Mouse (Mus musculus): ENCODE results near the gene Muc20. TPM values are rescaled to one million over a fixed set of nuclear protein-coding genes. Genes with fewer than 3 reads are reported as not detected.

Gene Muc20
- total RNA-seq, 2 experiments from 2014 or later: not detected

GRCm38 (mm10) chr16:32795177-32795576, 2.1 kb downstream of the Muc20 start:
- no peak for DNase-seq

DNA sequence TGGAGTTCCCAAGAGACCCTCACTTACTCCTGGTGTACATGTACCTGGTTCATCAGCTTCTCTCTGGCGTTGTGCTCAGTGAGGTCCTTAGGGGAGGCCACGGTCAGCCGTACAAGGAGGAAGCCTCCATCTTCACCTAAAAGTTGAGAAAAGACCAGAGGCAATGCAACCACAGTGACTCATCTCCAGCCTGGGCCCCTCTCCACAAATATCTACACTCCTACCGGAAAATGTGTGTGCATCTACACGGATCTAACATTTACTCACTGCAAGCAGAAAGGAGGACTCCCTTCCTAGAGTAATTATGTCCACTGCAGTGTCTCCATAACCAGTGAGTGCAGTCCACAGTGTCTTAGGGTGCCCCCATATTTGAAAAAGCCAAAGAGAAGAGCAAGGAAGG, 7.2 kb downstream of the Muc20 start:
- DNase-seq: no peak

DNA sequence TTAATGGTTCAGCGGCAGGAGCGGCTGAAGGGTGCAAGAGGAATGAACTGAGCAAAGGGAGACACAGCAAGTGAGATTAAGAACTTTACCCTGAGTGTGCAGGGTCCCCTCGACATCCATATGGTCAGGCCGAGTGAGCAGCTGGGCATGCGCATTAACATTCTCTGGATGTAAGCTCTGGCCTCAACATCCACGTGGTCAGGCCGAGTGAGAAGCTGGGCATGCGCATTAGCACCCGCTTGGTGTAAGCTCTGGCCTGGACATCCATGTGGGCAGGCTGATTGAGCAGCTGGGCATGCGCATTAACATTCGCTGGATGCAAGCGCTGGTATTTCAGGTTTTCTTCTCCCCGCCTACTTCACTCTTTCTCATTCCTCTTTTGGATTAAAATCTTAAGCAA, 12.4 kb downstream of the Muc20 start:
- DNase-seq: peak; percentile 16 to 25

DNA sequence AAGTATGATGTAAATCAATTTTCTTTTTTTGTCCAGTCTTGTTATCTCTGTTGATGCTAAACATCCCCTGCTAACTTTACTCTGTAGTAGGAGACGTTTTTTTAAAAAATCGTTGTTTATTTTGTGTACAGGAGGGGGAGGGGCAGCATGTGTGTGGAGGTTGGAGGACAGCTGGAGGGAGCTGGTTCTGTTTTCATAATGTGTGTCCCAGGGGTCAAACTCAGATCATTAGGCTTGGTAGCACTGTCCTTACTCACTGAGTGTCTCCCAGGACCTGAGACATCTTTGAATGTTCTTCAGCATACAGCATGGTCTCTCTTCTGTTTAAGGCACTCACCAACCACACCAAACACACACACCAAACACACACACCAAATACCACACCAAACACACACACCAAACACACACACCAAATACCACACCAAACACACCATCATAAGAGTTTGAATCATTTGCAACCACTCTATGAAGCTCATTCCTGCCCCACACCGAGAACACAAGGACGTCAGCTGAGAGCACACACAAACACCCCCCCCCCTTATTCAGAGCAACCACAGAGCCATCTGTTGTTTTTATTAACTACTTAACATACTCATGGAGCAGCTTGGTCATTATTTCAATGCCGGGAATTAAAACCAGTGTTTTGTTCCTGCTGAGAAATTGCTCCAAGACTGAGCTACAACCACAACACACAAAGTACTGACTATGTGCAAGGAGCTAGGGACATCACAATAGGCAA, 13.7 kb downstream of the Muc20 start:
- no peak for DNase-seq

DNA sequence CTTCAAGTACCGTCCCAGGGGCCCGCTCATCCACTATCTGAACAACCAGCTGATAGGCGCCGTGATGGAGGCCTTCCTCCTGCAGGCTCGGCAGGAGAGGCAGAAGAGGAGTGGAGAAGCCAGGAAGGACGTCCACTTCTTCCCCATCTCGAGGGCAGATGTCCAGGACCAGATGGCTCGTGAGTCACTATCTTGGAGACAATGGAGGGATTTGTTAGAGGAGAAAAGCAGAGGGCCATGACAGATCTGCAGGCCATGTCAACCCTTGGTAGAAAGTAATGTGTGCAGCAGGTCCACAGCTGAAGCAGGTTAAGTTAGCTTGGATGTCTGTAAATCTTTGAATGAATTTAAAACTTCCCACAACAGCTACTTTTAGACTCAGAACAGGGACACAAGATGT, 18.3 kb downstream of the Muc20 start:
- DNase-seq: no peak

DNA sequence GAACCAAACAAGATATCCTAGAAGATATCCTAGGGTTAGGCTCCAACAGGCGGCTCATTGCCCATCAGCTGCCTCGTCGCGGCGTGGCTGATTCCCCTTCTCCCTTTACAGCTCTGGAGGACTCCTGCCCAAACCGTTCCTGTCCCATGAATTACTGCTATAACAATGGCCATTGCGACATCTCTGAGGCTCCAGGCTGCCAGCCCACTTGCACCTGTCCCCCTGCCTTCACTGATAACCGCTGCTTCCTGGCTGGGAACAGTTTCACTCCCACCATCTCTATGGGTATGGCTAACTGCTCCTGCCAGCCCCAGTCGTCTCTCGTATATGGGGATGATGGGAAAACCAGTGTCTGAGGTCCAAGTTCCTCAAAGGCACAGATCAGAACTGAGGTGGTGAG, 20.6 kb downstream of the Muc20 start:
- DNase-seq: no peak

GRCm38 (mm10) chr16:32766904-32767303, 30.3 kb downstream of the Muc20 start:
- no peak for DNase-seq

DNA sequence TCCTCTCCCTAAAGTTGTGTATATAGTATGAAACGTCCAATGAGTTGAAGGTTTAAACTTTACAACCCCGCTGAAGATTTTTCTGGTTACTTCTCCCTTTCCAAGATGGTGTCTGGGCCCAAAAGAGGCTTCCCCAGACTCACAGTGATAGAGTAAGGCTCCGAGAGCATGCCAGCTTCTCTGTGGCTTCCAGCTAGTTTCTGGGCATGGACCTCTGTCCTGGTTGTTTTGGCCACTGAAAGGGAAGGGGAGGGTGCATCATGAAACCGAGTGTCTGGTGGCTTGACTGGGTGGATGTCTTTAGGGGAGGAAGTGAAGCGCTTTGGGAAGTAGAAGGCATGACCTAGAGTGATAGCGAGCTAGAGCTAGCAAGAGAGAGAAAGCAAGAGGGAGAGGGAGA, 32.3 kb downstream of the Muc20 start:
- no peak for DNase-seq

GRCm38 (mm10) chr16:32764550-32764949, 32.7 kb downstream of the Muc20 start:
- no peak for DNase-seq

DNA sequence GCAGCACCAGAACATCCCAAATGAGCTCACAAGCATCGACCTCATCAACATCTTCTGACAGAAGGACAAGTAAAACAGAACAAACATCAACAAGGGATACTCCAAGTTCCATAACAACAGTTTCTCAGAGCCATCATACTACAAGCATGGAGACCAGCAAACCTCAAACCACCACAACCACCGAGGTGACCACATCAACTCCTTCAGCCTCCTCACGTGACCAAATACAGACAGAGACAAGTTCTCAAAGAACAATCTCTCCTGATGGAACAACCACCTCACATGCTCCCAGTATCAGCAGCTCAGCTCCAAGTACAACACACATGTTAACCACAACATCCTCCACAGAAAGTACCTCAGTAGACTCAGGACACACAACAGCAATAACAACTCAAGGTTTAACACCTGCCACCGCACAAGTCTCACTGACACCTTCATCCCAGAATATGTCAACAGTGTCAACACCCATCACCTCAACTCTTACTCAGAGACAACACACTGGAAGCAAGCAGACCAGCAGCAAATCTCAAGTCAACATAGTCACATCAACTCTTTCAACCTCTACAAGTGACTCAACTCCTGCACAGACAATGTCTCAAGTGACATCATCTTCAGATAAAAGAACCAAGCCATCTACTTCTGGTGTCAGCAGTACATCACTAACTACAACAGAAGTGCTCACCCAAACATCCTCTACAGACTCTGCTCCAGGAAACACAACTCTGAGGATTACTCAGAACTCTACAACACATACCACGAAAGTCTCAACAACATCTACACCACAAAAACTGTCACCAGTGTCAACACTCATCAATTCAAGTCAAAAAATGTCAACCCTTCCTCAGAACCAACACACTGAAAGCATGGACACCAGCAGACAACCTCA, 46.8 kb downstream of the Muc20 start:
- DNase-seq: no peak

DNA sequence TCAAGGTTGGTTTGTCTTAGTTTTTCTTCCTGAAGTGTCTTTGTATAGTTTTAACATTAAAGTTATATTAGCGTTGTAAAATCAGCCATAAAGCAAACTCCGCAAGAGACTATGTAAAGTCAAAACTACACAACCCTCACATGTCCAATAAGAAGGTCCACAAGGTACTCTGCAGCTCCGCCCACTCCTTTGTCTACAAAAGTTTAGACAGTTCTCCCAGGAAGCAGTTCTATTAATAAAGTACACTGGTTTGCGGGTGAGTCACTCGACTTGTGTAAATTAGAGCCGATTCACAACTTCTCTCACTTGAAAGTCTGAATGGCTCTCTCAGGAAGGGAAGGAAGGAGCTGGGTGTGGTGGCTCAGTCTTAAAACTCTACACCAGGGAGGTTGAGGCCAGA, 51.4 kb downstream of the Muc20 start:
- DNase-seq: no peak

GRCm38 (mm10) chr16:32742712-32743111, 54.5 kb downstream of the Muc20 start:
- no peak for DNase-seq

DNA sequence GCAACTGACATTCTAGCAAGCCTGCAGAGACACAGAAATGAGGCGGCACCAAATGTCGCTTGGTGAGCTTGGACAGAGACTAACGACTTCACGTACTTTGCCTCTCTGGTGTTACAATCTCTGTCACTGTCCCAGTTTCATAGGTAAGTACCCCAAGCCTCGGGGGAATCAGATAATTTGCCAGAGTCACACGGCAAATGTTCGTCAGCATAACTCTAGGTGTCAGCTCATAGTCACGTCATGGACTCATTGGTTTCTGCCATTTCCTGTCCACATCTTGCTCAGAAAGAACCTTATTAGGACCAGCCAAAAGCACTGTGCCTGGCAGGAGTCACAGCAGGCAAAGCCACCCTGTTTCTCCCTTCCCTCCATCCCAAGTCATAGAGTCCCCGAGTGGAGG, 55.9 kb downstream of the Muc20 start:
- no peak for DNase-seq

DNA sequence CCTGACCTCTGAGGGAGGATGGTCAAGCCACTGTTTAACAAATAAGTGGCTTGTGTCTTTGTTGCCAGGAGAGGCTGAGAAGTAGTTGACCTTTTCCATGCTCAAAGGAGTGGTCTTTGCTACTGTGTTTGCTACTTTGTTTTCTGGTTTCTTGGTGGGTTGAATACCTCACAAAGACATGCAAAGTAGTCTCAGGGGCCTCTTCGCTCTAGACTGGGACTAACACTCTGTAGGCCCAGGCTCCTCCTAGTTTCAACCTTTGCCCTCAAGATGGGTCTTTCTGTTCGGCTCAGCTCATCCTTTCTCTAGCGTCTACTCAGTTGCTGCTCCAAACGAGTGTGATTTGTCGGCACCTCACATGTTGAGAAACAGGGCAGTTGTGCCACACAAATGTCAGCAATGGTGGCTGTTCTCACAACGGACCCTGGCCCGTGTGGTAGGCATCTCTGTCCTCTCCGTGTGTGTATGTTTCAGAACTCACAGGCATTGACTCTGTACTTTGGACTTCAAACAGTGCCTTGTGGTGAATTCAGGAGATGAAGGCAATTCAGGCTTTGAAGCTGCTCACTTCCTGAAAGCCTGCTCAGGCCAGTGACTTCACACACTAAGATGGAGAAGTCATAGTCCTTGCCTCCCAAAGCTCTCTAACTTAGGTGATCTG, 57.1 kb downstream of the Muc20 start:
- no peak for DNase-seq

GRCm38 (mm10) chr16:32736022-32736421, 61.2 kb downstream of the Muc20 start:
- DNase-seq: no peak

DNA sequence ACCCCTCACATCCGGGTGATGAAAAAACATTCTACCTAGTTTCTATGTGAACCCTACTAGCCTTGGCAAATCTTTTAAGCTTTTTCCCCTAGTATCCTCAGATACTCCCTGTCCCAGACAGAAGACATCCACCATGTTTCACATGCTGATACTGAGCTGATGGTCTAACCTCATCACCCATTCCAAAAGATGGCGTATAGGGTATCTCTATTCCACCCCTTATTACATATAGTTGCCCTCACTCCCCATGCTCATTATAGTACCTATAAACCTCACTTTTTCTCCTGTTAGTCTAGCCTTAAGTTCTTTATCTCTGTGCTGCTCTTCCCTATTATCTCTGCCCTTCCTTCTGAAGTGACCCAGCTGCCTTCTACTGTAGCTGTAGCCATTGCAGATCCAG, 61.6 kb downstream of the Muc20 start, which contains the start of gene Muc4:
Gene Muc4 (plus strand): TSS at position 301 of the 400 bp plus-strand sequence.
- DNase-seq: no peak

DNA sequence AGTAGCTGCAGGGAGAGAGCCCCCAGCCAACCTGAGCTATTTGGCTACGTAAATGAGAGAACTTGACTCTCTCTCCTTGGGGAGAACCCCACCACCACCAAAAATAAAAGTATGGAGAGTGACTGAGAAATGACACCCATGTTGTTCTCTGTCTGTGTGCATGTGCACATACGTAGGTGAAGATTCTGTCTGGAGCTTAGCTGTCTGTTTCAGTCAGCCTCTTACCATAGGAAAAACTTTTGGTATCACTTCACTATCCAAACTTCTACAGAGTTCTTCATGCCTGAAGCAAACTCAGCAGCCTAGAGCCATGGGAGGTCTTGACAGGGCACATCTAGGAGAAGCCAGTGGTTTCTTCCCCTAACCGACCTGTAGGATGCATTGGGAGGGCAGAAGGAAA, 64.0 kb downstream of the Muc20 start:
- DNase-seq: no peak

- DNase-seq: no peak
Measured at GRCm38 (mm10) chr16:32728730-32729129, 68.5 kb downstream of the Muc20 start.

DNA sequence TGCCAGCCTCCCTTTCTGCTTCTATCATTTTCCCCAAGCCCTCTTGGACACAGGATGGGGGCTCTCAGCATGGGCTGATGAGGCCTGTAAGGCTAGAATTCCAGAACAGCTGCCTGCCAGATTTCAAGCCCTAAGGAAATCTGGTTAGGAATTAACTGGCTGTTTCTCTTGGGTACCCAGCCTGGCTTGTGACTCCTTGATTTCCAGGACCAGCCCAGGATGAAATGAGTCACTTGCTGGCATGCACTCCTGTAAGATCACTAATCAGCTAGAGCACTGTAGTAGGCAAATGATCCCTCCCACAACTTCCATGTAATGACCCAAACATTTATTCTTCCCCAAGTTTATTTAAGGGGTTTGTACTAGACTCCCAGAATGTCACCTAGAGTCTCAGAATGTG, 69.0 kb downstream of the Muc20 start:
- DNase-seq: no peak

All from layer of hippocampus, postnatal 36 days (tissue).